Mouse (Mus musculus): ENCODE measurements around the gene Hoxa10.

The Hoxa10 gene

GRCm38 (mm10) chr6:52247766-52248637, 7.3 kb upstream of the Hoxa10 start:
- in situ Hi-C loops (cut with MboI, MseI): loop anchor here (10.0 kb wide), 1 partner anchor 1073 kb away; no protein-coding TSS in a partner anchor

GRCm38 (mm10) chr6:52246916-52247315, 6.3 kb upstream of the Hoxa10 start:
- in situ Hi-C loops (cut with MboI, MseI): loop anchor here (10.0 kb wide), 1 partner anchor 1072 kb away; no protein-coding TSS in a partner anchor

GRCm38 (mm10) chr6:52246403-52246803, 5.7 kb upstream of the Hoxa10 start:
- in situ Hi-C loops (cut with MboI, MseI): loop anchor here (10.0 kb wide), 1 partner anchor 1072 kb away; no protein-coding TSS in a partner anchor

- in situ Hi-C loops (cut with MboI, MseI): loop anchor here (10.0 kb wide), 1 partner anchor 1071 kb away; no protein-coding TSS in a partner anchor
These were observed 5.1 kb upstream of the Hoxa10 start, which contains the start of gene Hoxa11 for GRCm38 (mm10) chr6:52245757-52246142. Gene Hoxa11 (minus strand): TSS chr6:52245810.

GRCm38 (mm10) chr6:52245040-52245756, 4.5 kb upstream of the Hoxa10 start:
- in situ Hi-C loops (cut with MboI, MseI): loop anchor here (10.0 kb wide), 1 partner anchor 1070 kb away; no protein-coding TSS in a partner anchor

GRCm38 (mm10) chr6:52244471-52245039, 3.9 kb upstream of the Hoxa10 start:
- in situ Hi-C loops (cut with MboI, MseI): loop anchor here (10.0 kb wide), 1 partner anchor 1070 kb away; no protein-coding TSS in a partner anchor

GRCm38 (mm10) chr6:52243681-52244121, 3.0 kb upstream of the Hoxa10 start:
- in situ Hi-C loops (cut with MboI, MseI): loop anchor here (10.0 kb wide), 1 partner anchor 1069 kb away; no protein-coding TSS in a partner anchor

- in situ Hi-C loops (cut with MboI, MseI): loop anchor here (10.0 kb wide), 1 partner anchor 1068 kb away; no protein-coding TSS in a partner anchor
These were observed 2.2 kb upstream of the Hoxa10 start for GRCm38 (mm10) chr6:52242801-52243332.

GRCm38 (mm10) chr6:52241001-52241621, 457 bp upstream of the Hoxa10 start:
- in situ Hi-C loops (cut with MboI, MseI): loop anchor here (10.0 kb wide), 1 partner anchor 1066 kb away; no protein-coding TSS in a partner anchor

GRCm38 (mm10) chr6:52239625-52240388, 847 bp downstream of the Hoxa10 start:
- in situ Hi-C loops (cut with MboI, MseI): loop anchor here (10.0 kb wide), 1 partner anchor 1065 kb away; no protein-coding TSS in a partner anchor

- in situ Hi-C loops (cut with MboI, MseI): no loop called here
These were observed 1.7 kb downstream of the Hoxa10 start for GRCm38 (mm10) chr6:52238976-52239375.

- in situ Hi-C loops (cut with MboI, MseI): no loop called here
These were observed 2.5 kb downstream of the Hoxa10 start for GRCm38 (mm10) chr6:52238155-52238545.

- in situ Hi-C loops (cut with MboI, MseI): no loop called here
These were observed 3.1 kb downstream of the Hoxa10 start for GRCm38 (mm10) chr6:52237346-52238154.

GRCm38 (mm10) chr6:52236806-52237205, 3.8 kb downstream of the Hoxa10 start:
- in situ Hi-C loops (cut with MboI, MseI): no loop called here

- in situ Hi-C loops (cut with MboI, MseI): no loop called here
These were observed 4.8 kb downstream of the Hoxa10 start for GRCm38 (mm10) chr6:52235866-52236265.

- in situ Hi-C loops (cut with MboI, MseI): no loop called here
These were observed 5.4 kb downstream of the Hoxa10 start for GRCm38 (mm10) chr6:52235267-52235666.

GRCm38 (mm10) chr6:52234428-52235140, 6.1 kb downstream of the Hoxa10 start:
- in situ Hi-C loops (cut with MboI, MseI): no loop called here

All from regulatory T cell (primary cell).